Mouse (Mus musculus) thymus, adult 2 months (tissue): ENCODE measurements around the gene Fcamr.

ENCODE experiments used
- CTCF ChIP-seq: fragments of 200-500 bp; IDR thresholded peaks from 2 replicates; pipeline ENCODE4 v1.5.1; 2012; ENCODE audit warnings: mild to moderate bottlenecking, control low read depth, low read length, moderate library complexity, borderline replicate concordance; ENCODE audit not compliant: control insufficient read depth, poor library complexity, insufficient read depth; ENCODE audit errors: extremely low read depth
- POLR2A ChIP-seq: fragments of 200-500 bp; IDR thresholded peaks from 2 replicates; pipeline ENCODE4 v1.6.1; 2012; ENCODE audit warnings: mild to moderate bottlenecking, low read length, control low read depth, moderate library complexity; ENCODE audit not compliant: control insufficient read depth, poor library complexity, insufficient read depth; ENCODE audit errors: extremely low read depth

DNA sequence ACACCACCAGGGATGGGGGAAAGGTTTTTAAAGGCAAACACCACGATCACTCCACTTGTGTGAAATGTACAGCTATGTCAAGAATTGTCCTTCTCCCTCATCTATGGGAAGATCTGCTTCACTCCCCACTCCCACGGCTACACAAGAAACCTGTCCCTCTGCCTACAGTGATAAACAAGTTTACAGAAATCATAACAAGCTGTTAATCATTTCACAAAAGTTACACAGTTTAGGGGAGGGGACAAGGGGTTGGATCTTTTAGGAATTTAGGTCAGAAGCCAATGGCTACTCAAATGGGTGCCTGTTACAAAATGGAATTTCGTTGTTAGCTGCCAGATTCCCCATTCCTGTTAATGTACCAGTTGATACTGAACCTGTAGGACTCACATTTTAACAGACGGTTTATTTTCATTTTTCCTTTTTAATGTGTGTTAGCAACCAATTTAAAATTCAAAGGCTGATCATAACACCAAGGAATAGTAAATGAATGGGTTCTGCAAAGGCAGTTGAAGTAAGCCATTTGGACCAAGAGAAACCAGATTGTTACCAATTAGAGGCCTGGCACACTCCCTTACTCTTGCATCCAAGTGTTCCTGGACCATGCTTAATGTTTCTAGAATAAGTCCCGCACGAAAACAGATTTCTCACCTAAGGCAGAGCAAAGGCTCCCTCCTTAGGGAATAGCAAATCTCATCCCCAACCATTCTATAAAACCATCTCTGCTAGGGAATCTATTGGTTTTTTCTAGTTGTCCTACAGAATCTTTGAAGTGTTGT lies 34.6 kb downstream of the Fcamr start:
- TF ChIP-seq CTCF (no peak), POLR2A (no peak)
